Mouse (Mus musculus): ENCODE data around the gene Gm9736. TPM values are rescaled to one million over a fixed set of nuclear protein-coding genes. Genes with fewer than 3 reads are reported as not detected.
"Not testable (repeated sequence)": the region's sequence is repeated elsewhere in the genome, so short reads cannot be mapped to it uniquely, and the experiment has no call there.

The Gm9736 gene
- polyA plus RNA-seq, 1 experiment, result not detected

DNA sequence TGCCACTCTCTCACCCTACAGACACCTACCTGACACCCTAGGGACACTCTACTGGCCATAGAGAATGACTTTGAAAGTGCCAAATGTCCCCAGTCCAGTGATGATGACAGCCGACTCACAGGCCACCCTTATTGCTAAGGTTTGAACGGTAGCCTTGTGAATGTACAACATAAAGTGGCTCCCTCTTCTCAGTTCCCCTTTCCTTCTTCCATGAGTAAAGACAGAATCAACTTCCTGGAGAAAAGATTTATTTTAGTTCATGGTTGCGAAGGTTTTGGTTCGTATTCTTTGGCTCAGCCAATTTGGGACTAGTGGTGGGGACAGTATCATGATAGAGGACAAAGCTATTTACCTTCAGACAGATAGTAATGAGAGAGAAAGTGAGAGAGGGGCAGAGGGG is 12.2 kb downstream of the Gm9736 start:
- DNase-seq, result no peak
- Histone ChIP-seq H3K27me3 (ENCODE audit: control insufficient read depth, insufficient read depth, low read length) (no peaks in the 10 kb centered on the region), H3K36me3 (ENCODE audit: control insufficient read depth, insufficient read depth, low read length) (no peaks in the 10 kb centered on the region), H3K4me1 (replicated peaks; ENCODE audit: control insufficient read depth, insufficient read depth, low read length) (no peaks in the 10 kb centered on the region), H3K27ac (ENCODE audit: control insufficient read depth, insufficient read depth, low read length) (no peak overlapping the region), H3K4me3 (ENCODE audit: control insufficient read depth, insufficient read depth, low read length) (no peak overlapping the region)
- TF ChIP-seq POLR2A (IDR thresholded peaks at IDR 0.05; ENCODE audit: control insufficient read depth, extremely low read depth, insufficient read depth, low read length, poor library complexity) (no peak), CTCF (IDR thresholded peaks at IDR 0.05; ENCODE audit: borderline replicate concordance, control insufficient read depth, extremely low read depth, insufficient read depth, low read length, poor library complexity) (no peak)
- 58% methylated on average over 4 of the region's 4 CpGs for WGBS

GRCm38 (mm10) chr10:77735928-77736327 is 15.2 kb downstream of the Gm9736 start:
- no peak overlapping the region for H3K27ac ChIP-seq (ENCODE audit: control insufficient read depth, insufficient read depth, low read length)
- TF ChIP-seq POLR2A (IDR thresholded peaks at IDR 0.05; ENCODE audit: control insufficient read depth, extremely low read depth, insufficient read depth, low read length, poor library complexity), result no peak
- TF ChIP-seq CTCF (IDR thresholded peaks at IDR 0.05; ENCODE audit: borderline replicate concordance, control insufficient read depth, extremely low read depth, insufficient read depth, low read length, poor library complexity), result no peak
- H3K4me3 ChIP-seq (ENCODE audit: control insufficient read depth, insufficient read depth, low read length), result no peak overlapping the region
- WGBS, result 100% methylated on average over 1 of the region's 1 CpGs
- H3K4me1 ChIP-seq (replicated peaks; ENCODE audit: control insufficient read depth, insufficient read depth, low read length), result no peaks in the 10 kb centered on the region
- no peaks in the 10 kb centered on the region for H3K27me3 ChIP-seq (ENCODE audit: control insufficient read depth, insufficient read depth, low read length)
- DNase-seq, result no peak
- no peaks in the 10 kb centered on the region for H3K36me3 ChIP-seq (ENCODE audit: control insufficient read depth, insufficient read depth, low read length)

- 64% methylated on average over 4 of the region's 4 CpGs for WGBS
- DNase-seq, result peak; percentile 18
These were observed 21.9 kb downstream of the Gm9736 start for GRCm38 (mm10) chr10:77729241-77729640.

GRCm38 (mm10) chr10:77728280-77728679 is 22.9 kb downstream of the Gm9736 start:
- DNase-seq, result no peak
- no peaks in the 10 kb centered on the region for H3K36me3 ChIP-seq (ENCODE audit: control insufficient read depth, insufficient read depth, low read length)
- no peaks in the 10 kb centered on the region for H3K27me3 ChIP-seq (ENCODE audit: control insufficient read depth, insufficient read depth, low read length)
- TF ChIP-seq CTCF (IDR thresholded peaks at IDR 0.05; ENCODE audit: borderline replicate concordance, control insufficient read depth, extremely low read depth, insufficient read depth, low read length, poor library complexity) (no peak), POLR2A (IDR thresholded peaks at IDR 0.05; ENCODE audit: control insufficient read depth, extremely low read depth, insufficient read depth, low read length, poor library complexity) (no peak)
- H3K4me1 ChIP-seq (replicated peaks; ENCODE audit: control insufficient read depth, insufficient read depth, low read length), result no peaks in the 10 kb centered on the region
- no peak overlapping the region for H3K27ac ChIP-seq (ENCODE audit: control insufficient read depth, insufficient read depth, low read length)
- WGBS, result 74% methylated on average over 4 of the region's 4 CpGs
- H3K4me3 ChIP-seq (ENCODE audit: control insufficient read depth, insufficient read depth, low read length), result no peak overlapping the region

More at GRCm38 (mm10) chr10:77729241-77729640, 21.9 kb downstream of the Gm9736 start:
- Histone ChIP-seq H3K4me1 (replicated peaks; ENCODE audit: control insufficient read depth, insufficient read depth, low read length) (no peaks in the 10 kb centered on the region), H3K4me3 (ENCODE audit: control insufficient read depth, insufficient read depth, low read length) (no peak overlapping the region), H3K36me3 (ENCODE audit: control insufficient read depth, insufficient read depth, low read length) (no peaks in the 10 kb centered on the region), H3K27ac (ENCODE audit: control insufficient read depth, insufficient read depth, low read length) (no peak overlapping the region), H3K27me3 (ENCODE audit: control insufficient read depth, insufficient read depth, low read length) (no peaks in the 10 kb centered on the region)
- TF ChIP-seq CTCF (IDR thresholded peaks at IDR 0.05; ENCODE audit: borderline replicate concordance, control insufficient read depth, extremely low read depth, insufficient read depth, low read length, poor library complexity) (peak; percentile 62; the same call in 1 of the 2 replicates), POLR2A (IDR thresholded peaks at IDR 0.05; ENCODE audit: control insufficient read depth, extremely low read depth, insufficient read depth, low read length, poor library complexity) (no peak)

- no peaks in the 10 kb centered on the region for H3K4me1 ChIP-seq (replicated peaks; ENCODE audit: control insufficient read depth, insufficient read depth, low read length)
- DNase-seq, result no peak
- 34% methylated on average over 3 of the region's 3 CpGs for WGBS
These were observed 25.0 kb downstream of the Gm9736 start, which contains the start of gene Gm10100 for GRCm38 (mm10) chr10:77726186-77726585. Gene Gm10100, plus strand, starts transcription at chr10:77726486.

GRCm38 (mm10) chr10:77724855-77725254 is 26.3 kb downstream of the Gm9736 start:
- Histone ChIP-seq H3K36me3 (ENCODE audit: control insufficient read depth, insufficient read depth, low read length) (no peaks in the 10 kb centered on the region), H3K4me3 (ENCODE audit: control insufficient read depth, insufficient read depth, low read length) (no peak overlapping the region), H3K4me1 (replicated peaks; ENCODE audit: control insufficient read depth, insufficient read depth, low read length) (no peaks in the 10 kb centered on the region), H3K27ac (ENCODE audit: control insufficient read depth, insufficient read depth, low read length) (no peak overlapping the region), H3K27me3 (ENCODE audit: control insufficient read depth, insufficient read depth, low read length) (no peaks in the 10 kb centered on the region)
- DNase-seq, result no peak
- no peak for TF ChIP-seq POLR2A (IDR thresholded peaks at IDR 0.05; ENCODE audit: control insufficient read depth, extremely low read depth, insufficient read depth, low read length, poor library complexity)
- no peak for TF ChIP-seq CTCF (IDR thresholded peaks at IDR 0.05; ENCODE audit: borderline replicate concordance, control insufficient read depth, extremely low read depth, insufficient read depth, low read length, poor library complexity)
- 84% methylated on average over 8 of the region's 8 CpGs for WGBS

More at GRCm38 (mm10) chr10:77726186-77726585, 25.0 kb downstream of the Gm9736 start, which contains the start of gene Gm10100:
- no peak within 1 kb of the TSS for H3K27ac ChIP-seq (ENCODE audit: control insufficient read depth, insufficient read depth, low read length)
- H3K36me3 ChIP-seq (ENCODE audit: control insufficient read depth, insufficient read depth, low read length), result no peaks in the 10 kb centered on the region
- TF ChIP-seq POLR2A (IDR thresholded peaks at IDR 0.05; ENCODE audit: control insufficient read depth, extremely low read depth, insufficient read depth, low read length, poor library complexity) (no peak), CTCF (IDR thresholded peaks at IDR 0.05; ENCODE audit: borderline replicate concordance, control insufficient read depth, extremely low read depth, insufficient read depth, low read length, poor library complexity) (no peak)
- H3K27me3 ChIP-seq (ENCODE audit: control insufficient read depth, insufficient read depth, low read length), result no peaks in the 10 kb centered on the region
- no peak within 1 kb of the TSS for H3K4me3 ChIP-seq (ENCODE audit: control insufficient read depth, insufficient read depth, low read length)

GRCm38 (mm10) chr10:77720299-77720698 is 30.9 kb downstream of the Gm9736 start, which contains the start of gene Krtap12-1:
Gene Krtap12-1, plus strand, starts transcription at chr10:77720599.
- H3K4me3 ChIP-seq (ENCODE audit: control insufficient read depth, insufficient read depth, low read length); DNase-seq; H3K4me1 ChIP-seq (replicated peaks; ENCODE audit: control insufficient read depth, insufficient read depth, low read length); H3K36me3 ChIP-seq (ENCODE audit: control insufficient read depth, insufficient read depth, low read length); H3K27me3 ChIP-seq (ENCODE audit: control insufficient read depth, insufficient read depth, low read length); H3K27ac ChIP-seq (ENCODE audit: control insufficient read depth, insufficient read depth, low read length): not testable (repeated sequence)
- 94% methylated on average over 1 of the region's 1 CpGs for WGBS

All from thymus, adult 2 months (tissue).